Mouse (Mus musculus) embryo, embryonic 10 days (tissue): ENCODE measurements around the gene Enah.
A peak's percentile ranks its signal among the peaks of the same experiment; 100 is the strongest.

Source experiments
- DNase-seq: peaks from one replicate; pipeline ENCODE4 v3.0.0-alpha.2; 2015; ENCODE audit warnings: low spot score

Enah gene

GRCm38 (mm10) chr1:182028231-182029210, 8.7 kb upstream of the Enah start:
- DNase-seq: no peak

- DNase-seq: no peak
These were observed 7.7 kb upstream of the Enah start for GRCm38 (mm10) chr1:182027426-182027979.

- no peak for DNase-seq
These were observed 7.0 kb upstream of the Enah start for GRCm38 (mm10) chr1:182026821-182027220.

GRCm38 (mm10) chr1:182026120-182026519, 6.3 kb upstream of the Enah start:
- DNase-seq: no peak

- no peak for DNase-seq
These were observed 2.0 kb upstream of the Enah start for GRCm38 (mm10) chr1:182021691-182022299.

GRCm38 (mm10) chr1:182020831-182021460, 1.2 kb upstream of the Enah start:
- no peak for DNase-seq

- DNase-seq: peak; percentile 44
These were observed 394 bp downstream of the Enah start for GRCm38 (mm10) chr1:182019266-182019925.

GRCm38 (mm10) chr1:182018397-182019265, 1.2 kb downstream of the Enah start:
- peak; percentile 69 for DNase-seq

GRCm38 (mm10) chr1:182005831-182006230, 14.0 kb downstream of the Enah start:
- DNase-seq: no peak

- DNase-seq: no peak
These were observed 21.1 kb downstream of the Enah start for GRCm38 (mm10) chr1:181998673-181999072.

- DNase-seq: no peak
These were observed 22.0 kb downstream of the Enah start for GRCm38 (mm10) chr1:181997791-181998190.

- DNase-seq: no peak
These were observed 26.2 kb downstream of the Enah start for GRCm38 (mm10) chr1:181993597-181993996.

- DNase-seq: no peak
These were observed 31.4 kb downstream of the Enah start for GRCm38 (mm10) chr1:181988367-181988766.

GRCm38 (mm10) chr1:181987226-181987625, 32.6 kb downstream of the Enah start:
- DNase-seq: no peak

GRCm38 (mm10) chr1:181985880-181986279, 33.9 kb downstream of the Enah start:
- no peak for DNase-seq

- no peak for DNase-seq
These were observed 35.0 kb downstream of the Enah start for GRCm38 (mm10) chr1:181984811-181985210.

- DNase-seq: no peak
These were observed 39.6 kb downstream of the Enah start for GRCm38 (mm10) chr1:181980017-181980719.

GRCm38 (mm10) chr1:181975510-181975909, 44.3 kb downstream of the Enah start:
- DNase-seq: no peak

- no peak for DNase-seq
These were observed 44.9 kb downstream of the Enah start for GRCm38 (mm10) chr1:181974897-181975296.

GRCm38 (mm10) chr1:181965277-181965676, 54.5 kb downstream of the Enah start:
- DNase-seq: no peak
